Mouse (Mus musculus) intestine, embryonic 16.5 days (tissue): ENCODE results near the gene Hilpda. TPM values are rescaled to one million over a fixed set of nuclear protein-coding genes. Genes with fewer than 3 reads are reported as not detected.

Source experiments
- ATAC-seq: fragments of 200-750 bp; cut with Nextera tagmentation; 2 replicates; pipeline ENCODE4 v1.8.0; 2017; ENCODE audit warnings: moderate TSS enrichment, moderate library complexity
- H3K27ac ChIP-seq: fragments of 300-500 bp; sonication (generic); 2 replicates; pipeline ENCODE4 v1.5.1; 2014; ENCODE audit warnings: mild to moderate bottlenecking, low read length
- H3K27me3 ChIP-seq: fragments of 300-500 bp; sonication (generic); replicated peaks from 2 replicates; pipeline ENCODE4 v1.6.1; 2014; ENCODE audit warnings: low read length, control low read depth, mixed read lengths; ENCODE audit not compliant: control insufficient read depth, insufficient read depth
- H3K36me3 ChIP-seq: fragments of 300-500 bp; sonication (generic); 2 replicates; pipeline ENCODE4 v1.6.1; 2014; ENCODE audit warnings: low read length, control low read depth; ENCODE audit not compliant: control insufficient read depth, insufficient read depth
- H3K4me1 ChIP-seq: fragments of 300-500 bp; sonication (generic); 2 replicates; pipeline ENCODE4 v1.6.1; 2014; ENCODE audit warnings: low read length, control low read depth, mixed read lengths; ENCODE audit not compliant: control insufficient read depth, insufficient read depth
- H3K4me2 ChIP-seq: fragments of 300-500 bp; sonication (generic); 2 replicates; pipeline ENCODE4 v1.6.1; 2014; ENCODE audit warnings: low read depth, low read length, control low read depth
- H3K4me3 ChIP-seq: fragments of 300-500 bp; sonication (generic); 2 replicates; pipeline ENCODE4 v1.5.1; 2014; ENCODE audit warnings: mild to moderate bottlenecking, low read length
- H3K9ac ChIP-seq: fragments of 300-500 bp; sonication (generic); 2 replicates; pipeline ENCODE4 v1.6.1; 2014; ENCODE audit warnings: low read depth, low read length
- H3K9me3 ChIP-seq: fragments of 300-500 bp; sonication (generic); 2 replicates; pipeline ENCODE4 v1.6.1; 2016; ENCODE audit warnings: low read length, control low read depth; ENCODE audit not compliant: control insufficient read depth
- WGBS: fragments of 180-500 bp; shearing (Covaris S2); extraction: QIAGEN DNeasy Blood & Tissue Kit; methylation state at CpG from one replicate; pipeline ENCODE4 v1.1.7; 2014; 5-methylcytosine and 5-hydroxymethylcytosine counted together
- polyA plus RNA-seq: library from polyadenylated mRNA; unstranded; fragments of >200 nt; fragmentation: Nextera tagmentation; extraction: Ambion mirVana; gene quantifications from 2 replicates; pipeline ENCODE4 v1.2.1, GENCODE M21; 2015

The Hilpda gene
- polyA plus RNA-seq, 1 experiment from 2014 or later = 27.8 TPM

DNA sequence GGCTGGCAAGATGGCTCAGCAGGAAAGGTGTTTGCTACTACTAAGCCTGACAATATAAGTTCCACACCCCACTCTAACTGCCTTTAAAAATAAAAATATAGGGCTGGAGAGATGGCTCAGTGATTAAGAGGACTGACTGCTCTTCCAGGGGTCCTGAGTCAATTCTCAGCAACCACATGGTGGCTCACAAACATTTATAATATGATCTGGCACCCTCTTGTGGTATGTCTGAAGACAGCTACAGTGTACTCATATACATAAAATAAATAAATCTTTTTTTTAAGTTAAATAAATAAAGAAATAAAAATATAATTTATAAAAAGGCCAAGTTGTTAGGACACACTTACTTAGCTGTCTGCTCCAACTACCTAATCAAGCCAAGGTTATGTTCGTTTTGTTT, 30.0 kb upstream of the Hilpda start:
- Histone ChIP-seq H3K36me3 (no peaks in the 10 kb centered on the region), H3K27me3 (no peaks in the 10 kb centered on the region), H3K4me2 (no peak overlapping the region), H3K4me3 (no peak overlapping the region), H3K9ac (no peak overlapping the region), H3K9me3 (no peaks in the 10 kb centered on the region), H3K4me1 (peaks cover 8% of the 10 kb centered on the region; the same call in 1 of the 2 replicates), H3K27ac (no peak overlapping the region)
- ATAC-seq = no peak
- WGBS = 66% methylated on average over 1 of the region's 1 CpGs

DNA sequence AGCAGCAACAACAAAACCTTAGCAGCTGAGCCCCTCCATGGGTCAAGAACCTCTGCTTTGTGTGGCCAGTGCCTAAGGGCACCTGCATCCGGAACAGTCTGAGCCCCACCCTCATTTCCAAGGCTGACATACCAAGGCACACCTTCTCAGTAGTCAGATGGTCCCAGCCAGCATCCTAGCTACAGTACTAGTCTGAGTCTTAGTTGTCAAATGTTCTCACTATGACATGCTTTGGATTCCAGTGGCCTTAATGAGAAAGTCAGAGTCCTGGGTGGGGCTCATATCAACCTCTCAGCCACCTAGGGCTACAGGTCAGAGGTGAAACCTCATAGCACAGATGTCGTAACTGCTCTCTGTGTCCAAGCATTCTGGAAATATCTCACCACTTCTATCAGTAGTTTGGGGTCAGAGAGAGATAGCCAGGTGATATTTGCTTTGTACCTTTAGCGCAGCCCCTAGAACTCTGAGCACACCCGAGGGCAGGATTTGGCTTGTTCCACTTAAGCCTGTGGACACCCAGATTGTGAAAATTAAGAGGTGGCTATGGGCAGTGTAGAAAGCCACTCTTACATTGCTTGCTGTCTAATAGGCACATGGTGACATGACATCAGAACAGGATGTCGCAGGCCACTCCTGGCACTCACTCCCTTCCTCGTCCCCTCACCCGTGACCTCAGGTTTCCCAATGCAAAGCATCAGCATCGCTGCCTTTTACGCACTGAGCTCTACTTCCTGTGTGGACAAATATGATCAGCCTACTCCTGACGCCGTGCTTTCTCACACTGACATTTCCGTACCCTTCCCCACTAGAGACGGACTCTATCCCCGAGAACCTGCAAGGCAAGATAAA, 26.8 kb upstream of the Hilpda start:
- Histone ChIP-seq H3K4me1 (peaks cover 8% of the 10 kb centered on the region; the same call in 1 of the 2 replicates), H3K27ac (no peak overlapping the region), H3K9me3 (no peaks in the 10 kb centered on the region), H3K9ac (no peak overlapping the region), H3K4me2 (no peak overlapping the region), H3K27me3 (no peaks in the 10 kb centered on the region), H3K4me3 (no peak overlapping the region), H3K36me3 (no peaks in the 10 kb centered on the region)
- 60% methylated on average over 14 of the region's 14 CpGs for WGBS
- ATAC-seq = no peak

DNA sequence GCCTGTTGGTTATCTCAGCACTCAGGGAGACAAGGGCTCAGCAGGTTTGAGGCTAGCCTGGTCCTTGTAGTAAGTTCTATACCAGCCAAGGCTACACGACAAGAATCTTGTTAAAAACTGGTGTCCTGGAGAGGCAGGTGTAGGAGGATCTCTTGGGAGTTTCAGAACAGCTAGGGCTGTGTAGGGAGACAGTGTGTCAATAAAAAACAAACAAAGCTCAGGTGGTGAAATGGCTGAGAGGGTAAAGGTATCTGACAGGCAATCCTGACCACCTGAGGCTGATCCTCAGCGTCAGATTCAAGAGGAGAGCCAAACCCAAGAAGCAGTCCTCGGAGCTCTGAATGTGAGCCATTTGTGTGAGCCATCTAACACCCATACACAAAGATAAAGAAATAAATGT, 26.1 kb upstream of the Hilpda start:
- ATAC-seq = no peak
- WGBS = 65% methylated on average over 3 of the region's 3 CpGs

DNA sequence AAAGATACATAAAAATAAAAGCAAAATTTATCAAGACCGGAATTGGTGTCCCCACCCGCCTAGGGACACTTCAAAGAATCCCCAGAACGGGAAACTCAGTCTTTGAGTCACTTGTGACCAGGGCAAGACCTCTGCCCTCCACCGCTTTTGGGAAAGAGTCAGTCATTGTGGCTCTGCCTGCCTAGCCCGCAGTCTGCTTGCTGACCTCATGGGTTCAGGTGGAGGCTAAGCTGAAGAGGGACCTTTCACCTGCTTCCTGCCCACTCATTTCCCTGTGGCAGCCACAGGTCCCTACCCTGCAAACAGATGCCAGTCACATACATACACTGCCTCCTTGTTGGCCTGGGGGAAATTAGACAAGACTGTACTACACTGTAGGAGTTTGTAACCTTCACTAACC, 25.7 kb upstream of the Hilpda start:
- 52% methylated on average over 5 of the region's 5 CpGs for WGBS

More for the DNA sequence above, 26.1 kb upstream of the Hilpda start:
- Histone ChIP-seq H3K4me1 (peaks cover 8% of the 10 kb centered on the region; the same call in 1 of the 2 replicates), H3K27me3 (no peaks in the 10 kb centered on the region), H3K36me3 (no peaks in the 10 kb centered on the region), H3K27ac (no peak overlapping the region), H3K9ac (no peak overlapping the region), H3K9me3 (no peaks in the 10 kb centered on the region), H3K4me3 (no peak overlapping the region), H3K4me2 (no peak overlapping the region)

DNA sequence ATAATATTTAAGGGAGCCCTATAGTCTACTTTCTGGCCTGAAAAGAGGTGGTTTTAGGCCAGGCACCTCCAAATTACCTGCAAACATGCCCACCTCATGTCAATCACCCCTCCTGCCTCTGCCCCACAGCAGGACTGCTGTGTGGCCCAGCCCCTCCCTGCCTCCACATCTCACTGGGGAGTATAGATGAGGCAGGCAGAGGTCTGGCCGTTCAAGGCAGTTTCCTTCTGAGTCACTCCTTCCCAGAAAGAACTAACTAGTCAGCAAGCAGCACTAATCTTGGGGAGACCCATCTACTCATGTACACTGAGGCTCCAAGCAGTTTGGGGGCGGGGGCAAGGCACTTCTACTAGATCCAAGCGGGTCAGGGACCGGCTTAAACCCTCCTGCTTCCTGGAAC, 25.2 kb upstream of the Hilpda start:
- no peak overlapping the region for H3K4me2 ChIP-seq
- no peak overlapping the region for H3K4me3 ChIP-seq
- no peak overlapping the region for H3K9ac ChIP-seq
- H3K27me3 ChIP-seq = no peaks in the 10 kb centered on the region
- peak; percentile 78 for ATAC-seq
- no peaks in the 10 kb centered on the region for H3K36me3 ChIP-seq
- peaks cover 8% of the 10 kb centered on the region; the same call in 1 of the 2 replicates for H3K4me1 ChIP-seq
- 41% methylated on average over 4 of the region's 4 CpGs for WGBS
- H3K9me3 ChIP-seq = no peaks in the 10 kb centered on the region
- peak overlapping the region; percentile 17; the same call in 1 of the 2 replicates for H3K27ac ChIP-seq

More for the DNA sequence above, 25.7 kb upstream of the Hilpda start:
- no peaks in the 10 kb centered on the region for H3K36me3 ChIP-seq
- ATAC-seq = 0 out of 2 replicates have a peak, but pooled peaks have one; percentile 22
- peaks cover 8% of the 10 kb centered on the region; the same call in 1 of the 2 replicates for H3K4me1 ChIP-seq
- no peaks in the 10 kb centered on the region for H3K27me3 ChIP-seq
- H3K9ac ChIP-seq = no peak overlapping the region
- H3K9me3 ChIP-seq = no peaks in the 10 kb centered on the region
- no peak overlapping the region for H3K4me3 ChIP-seq
- H3K27ac ChIP-seq = no peak overlapping the region
- H3K4me2 ChIP-seq = no peak overlapping the region

DNA sequence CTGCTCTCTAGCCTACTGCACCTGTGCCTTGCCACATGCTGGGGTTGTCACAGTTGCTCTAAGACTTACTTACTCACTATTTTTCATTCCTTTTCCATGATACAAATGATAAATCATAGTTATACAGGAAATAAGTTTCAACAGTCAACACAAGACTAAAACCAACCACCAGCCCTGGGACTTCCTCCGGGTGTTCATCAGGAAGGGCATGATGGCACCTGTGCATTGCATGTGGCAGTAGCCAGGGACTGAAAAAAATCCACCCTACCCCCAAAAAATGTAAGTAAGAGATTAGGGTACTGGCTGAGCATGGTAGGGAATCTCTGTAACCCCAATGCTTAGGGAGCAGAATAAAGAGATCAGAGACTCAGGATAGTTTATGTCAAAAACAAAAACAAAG, 12.9 kb upstream of the Hilpda start:
- H3K36me3 ChIP-seq = no peaks in the 10 kb centered on the region
- H3K9ac ChIP-seq = no peak overlapping the region
- WGBS = 73% methylated on average over 1 of the region's 1 CpGs
- no peaks in the 10 kb centered on the region for H3K9me3 ChIP-seq
- H3K27me3 ChIP-seq = no peaks in the 10 kb centered on the region
- H3K4me3 ChIP-seq = no peak overlapping the region
- no peak overlapping the region for H3K4me2 ChIP-seq
- no peak for ATAC-seq
- H3K27ac ChIP-seq = no peak overlapping the region
- no peaks in the 10 kb centered on the region for H3K4me1 ChIP-seq

DNA sequence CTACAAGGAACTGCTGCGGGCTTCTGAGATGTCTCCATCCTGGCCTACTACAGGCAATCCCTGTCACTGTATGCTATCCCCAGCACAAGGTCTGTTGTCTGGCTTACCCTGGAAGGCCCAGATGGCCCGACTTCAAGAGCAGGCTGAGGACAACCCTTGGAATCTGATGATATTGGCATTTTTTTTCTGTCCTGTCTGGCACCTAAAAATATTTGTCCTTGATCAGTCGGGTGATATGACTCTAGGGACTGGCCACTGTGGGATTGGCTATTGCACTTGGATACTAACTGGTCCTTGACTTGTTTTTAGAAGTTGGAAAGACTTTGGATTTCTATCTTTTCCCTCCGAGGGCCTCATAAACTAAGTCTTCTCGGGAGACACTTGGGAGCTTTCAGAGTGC, 10.5 kb upstream of the Hilpda start:
- no peak overlapping the region for H3K9ac ChIP-seq
- no peaks in the 10 kb centered on the region for H3K27me3 ChIP-seq
- no peak overlapping the region for H3K27ac ChIP-seq
- H3K4me1 ChIP-seq = no peaks in the 10 kb centered on the region
- H3K4me3 ChIP-seq = no peak overlapping the region
- WGBS = 80% methylated on average over 5 of the region's 5 CpGs
- ATAC-seq = no peak
- no peaks in the 10 kb centered on the region for H3K9me3 ChIP-seq
- no peaks in the 10 kb centered on the region for H3K36me3 ChIP-seq
- no peak overlapping the region for H3K4me2 ChIP-seq

DNA sequence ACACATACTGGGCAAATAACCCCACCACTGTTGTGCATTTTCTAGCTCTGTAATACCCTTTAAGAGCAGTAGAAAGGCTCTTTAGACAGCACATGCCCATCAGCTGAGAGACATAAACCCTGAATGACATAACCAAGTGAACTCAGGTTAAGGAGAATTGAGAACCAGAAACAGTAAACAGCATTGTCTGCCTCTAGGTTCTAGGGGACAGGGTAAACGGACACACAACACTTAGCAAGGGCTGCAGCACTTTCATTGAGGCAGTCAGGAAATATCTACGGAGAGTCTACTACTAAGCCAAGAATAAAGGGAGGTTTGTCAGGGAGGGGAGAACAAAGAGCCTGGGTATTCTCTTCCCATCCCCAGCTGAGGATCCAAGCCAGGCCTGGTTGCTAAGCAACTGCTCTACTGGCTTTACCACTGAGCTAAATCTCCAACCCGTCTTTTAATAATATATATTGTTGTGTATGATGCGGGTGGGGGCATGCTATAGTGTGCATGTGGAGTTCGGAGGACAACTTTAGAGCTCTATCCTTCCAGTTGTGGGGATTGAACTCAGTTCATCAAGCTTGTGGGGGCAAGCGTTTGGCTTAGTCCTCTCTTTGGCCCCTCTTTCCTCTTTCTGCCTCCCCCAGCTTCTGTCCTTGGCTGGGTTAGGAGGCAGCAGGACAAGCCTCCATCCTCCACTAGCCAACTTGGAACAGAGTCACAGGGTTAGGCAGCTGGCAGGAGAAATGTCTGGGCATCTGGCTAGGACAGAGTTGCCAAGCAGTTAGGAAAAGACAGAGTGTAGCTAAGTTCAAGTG, 8.4 kb upstream of the Hilpda start:
- Histone ChIP-seq H3K9ac (no peak overlapping the region), H3K27ac (no peak overlapping the region), H3K27me3 (no peaks in the 10 kb centered on the region), H3K4me1 (no peaks in the 10 kb centered on the region), H3K4me2 (no peak overlapping the region), H3K36me3 (no peaks in the 10 kb centered on the region), H3K9me3 (no peaks in the 10 kb centered on the region), H3K4me3 (no peak overlapping the region)
- 65% methylated on average over 6 of the region's 6 CpGs for WGBS
- no peak for ATAC-seq

DNA sequence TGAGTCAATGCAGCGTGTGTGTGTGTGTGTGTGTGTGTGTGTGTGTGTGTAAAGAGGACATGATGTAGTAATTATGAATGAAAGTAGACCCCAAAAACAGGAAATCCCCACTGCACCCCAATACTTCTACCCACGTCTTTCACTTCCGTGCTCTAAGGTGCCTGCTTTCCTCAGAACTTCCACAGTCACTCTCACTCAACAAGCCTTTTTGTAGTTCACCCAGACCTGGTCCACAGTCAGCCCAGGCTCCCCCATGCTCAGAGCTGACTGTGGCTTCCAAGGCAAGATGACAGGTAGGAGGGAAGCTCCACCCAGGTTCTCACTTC, 7.9 kb upstream of the Hilpda start:
- no peaks in the 10 kb centered on the region for H3K36me3 ChIP-seq
- no peaks in the 10 kb centered on the region for H3K27me3 ChIP-seq
- H3K4me2 ChIP-seq = no peak overlapping the region
- no peak overlapping the region for H3K9ac ChIP-seq
- 82% methylated on average over 3 of the region's 3 CpGs for WGBS
- no peak overlapping the region for H3K27ac ChIP-seq
- H3K4me3 ChIP-seq = no peak overlapping the region
- no peak for ATAC-seq
- no peaks in the 10 kb centered on the region for H3K4me1 ChIP-seq
- no peaks in the 10 kb centered on the region for H3K9me3 ChIP-seq
